Mouse (Mus musculus): ENCODE results near the gene Gm38392. TPM values are rescaled to one million over a fixed set of nuclear protein-coding genes. Genes with fewer than 3 reads are reported as not detected.
"Not testable (repeated sequence)": the region's sequence is repeated elsewhere in the genome, so short reads cannot be mapped to it uniquely, and the experiment has no call there.

The Gm38392 gene
- polyA plus RNA-seq, 1 experiment from 2014 or later, result 0.16 TPM

DNA sequence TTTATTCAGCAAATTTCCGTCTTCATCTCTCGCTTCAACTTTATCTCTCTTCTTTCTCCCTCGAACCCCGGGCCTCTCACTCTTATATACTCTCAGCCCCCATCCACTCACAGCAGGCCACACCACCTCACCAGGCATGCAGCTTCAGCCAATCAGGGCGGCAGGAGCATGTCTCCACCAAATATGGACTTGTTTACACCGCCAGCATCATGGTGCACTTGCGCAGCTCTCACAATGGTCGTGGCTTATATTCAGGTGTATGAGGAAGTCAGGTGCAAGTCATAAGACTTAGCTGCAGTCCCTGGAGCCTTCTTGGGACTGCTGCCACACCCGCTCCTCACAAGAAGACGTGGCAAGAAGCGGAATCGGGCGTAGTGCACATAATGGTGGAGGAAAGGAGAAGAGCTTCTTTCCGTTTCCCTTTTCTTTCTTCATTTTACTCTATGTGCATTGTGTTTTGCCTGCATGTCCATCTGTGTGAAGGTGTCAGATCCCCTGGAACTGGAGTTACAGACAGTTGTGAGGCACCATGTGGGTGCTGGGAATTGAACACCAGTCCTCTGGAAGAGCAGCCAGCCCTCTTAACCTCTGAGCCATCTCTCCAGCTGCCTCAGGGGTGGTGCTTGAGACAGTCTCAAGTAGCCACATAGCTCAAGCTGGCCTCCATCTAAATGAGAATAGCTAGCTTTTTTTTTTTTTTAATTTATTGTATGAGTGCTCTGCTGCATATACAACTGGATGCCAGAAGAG, 2.0 kb downstream of the Gm38392 start:
- not testable (repeated sequence) for H3K36me3 ChIP-seq (ENCODE audit: control insufficient read depth, insufficient read depth, low read length); H3K9ac ChIP-seq (ENCODE audit: low read length); H3K4me2 ChIP-seq (ENCODE audit: low read depth, low read length, severe bottlenecking); H3K9me3 ChIP-seq (ENCODE audit: control insufficient read depth, low read length); H3K27ac ChIP-seq (ENCODE audit: low read depth, low read length); ATAC-seq (replicated peaks; ENCODE audit: low FRiP score); H3K4me1 ChIP-seq (replicated peaks; ENCODE audit: control insufficient read depth, insufficient read depth, low read length); H3K27me3 ChIP-seq (ENCODE audit: control insufficient read depth, insufficient read depth, low read length); DNase-seq (ENCODE audit: low spot score); H3K4me3 ChIP-seq (ENCODE audit: low read depth, low read length)
- WGBS, result 95% methylated on average over 14 of the region's 14 CpGs

DNA sequence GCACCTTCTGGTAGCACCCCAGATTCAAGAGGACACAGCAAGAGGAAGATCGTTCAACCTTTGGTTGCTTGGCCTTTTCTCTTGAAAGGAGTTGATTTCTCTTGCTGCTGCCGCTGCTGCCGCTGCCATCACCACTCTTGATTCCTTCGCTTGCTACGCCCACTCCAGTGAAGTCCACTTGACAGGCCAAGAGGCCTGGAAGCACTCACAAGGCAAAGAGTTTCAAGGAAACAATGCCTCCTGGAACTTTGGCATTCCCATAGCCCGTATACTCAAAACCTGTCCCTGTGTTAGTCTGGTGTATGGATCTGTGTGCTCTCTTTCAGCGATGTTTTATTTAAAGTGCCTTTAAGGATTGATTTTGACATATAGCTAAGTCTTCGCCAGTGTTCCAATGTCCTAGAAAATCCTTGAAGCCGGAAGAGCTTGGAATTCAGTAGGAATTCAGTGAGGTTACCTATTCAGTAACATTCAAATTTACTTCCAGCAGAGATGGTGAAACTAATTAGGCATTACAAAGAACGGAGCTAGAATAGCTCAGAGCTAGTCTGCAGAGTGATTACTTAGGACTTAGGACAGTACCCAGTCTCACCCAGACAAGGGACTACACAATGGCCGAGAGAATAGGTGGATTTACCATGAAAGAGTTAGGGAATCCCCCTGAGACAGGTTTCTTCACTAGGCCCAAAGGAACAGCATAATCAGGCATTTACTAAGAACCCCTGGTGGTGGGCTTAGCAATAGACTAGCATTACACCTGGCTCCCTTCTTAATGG, 5.7 kb downstream of the Gm38392 start:
- not testable (repeated sequence) for DNase-seq (ENCODE audit: low spot score); H3K4me3 ChIP-seq (ENCODE audit: low read depth, low read length); H3K9ac ChIP-seq (ENCODE audit: low read length); ATAC-seq (replicated peaks; ENCODE audit: low FRiP score); H3K27me3 ChIP-seq (ENCODE audit: control insufficient read depth, insufficient read depth, low read length); H3K4me2 ChIP-seq (ENCODE audit: low read depth, low read length, severe bottlenecking); H3K27ac ChIP-seq (ENCODE audit: low read depth, low read length); H3K4me1 ChIP-seq (replicated peaks; ENCODE audit: control insufficient read depth, insufficient read depth, low read length); H3K36me3 ChIP-seq (ENCODE audit: control insufficient read depth, insufficient read depth, low read length); H3K9me3 ChIP-seq (ENCODE audit: control insufficient read depth, low read length)
- 56% methylated on average over 11 of the region's 11 CpGs for WGBS

DNA sequence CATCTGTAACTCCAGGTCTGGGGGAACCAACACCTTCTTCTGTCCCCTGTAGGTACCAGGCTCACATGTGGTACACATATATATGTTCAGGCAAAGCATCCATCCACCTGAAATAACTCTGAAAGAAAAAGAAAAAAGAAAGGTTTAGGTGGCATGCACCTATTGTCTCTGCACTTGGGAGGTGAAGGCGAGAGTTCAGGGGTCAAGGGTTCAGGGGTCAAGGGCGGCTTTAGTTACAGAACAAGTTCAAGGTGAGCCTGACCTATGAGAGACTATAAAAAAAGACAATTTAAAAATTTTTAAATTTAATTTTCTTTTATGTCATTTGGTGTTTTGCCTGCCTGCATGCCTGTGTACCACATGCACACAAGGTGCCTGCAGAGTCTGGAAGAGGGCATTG, 7.0 kb downstream of the Gm38392 start:
- 84% methylated on average over 2 of the region's 2 CpGs for WGBS
- Histone ChIP-seq H3K9me3 (ENCODE audit: control insufficient read depth, low read length) (no peaks in the 10 kb centered on the region), H3K4me2 (ENCODE audit: low read depth, low read length, severe bottlenecking) (no peak overlapping the region)

DNA sequence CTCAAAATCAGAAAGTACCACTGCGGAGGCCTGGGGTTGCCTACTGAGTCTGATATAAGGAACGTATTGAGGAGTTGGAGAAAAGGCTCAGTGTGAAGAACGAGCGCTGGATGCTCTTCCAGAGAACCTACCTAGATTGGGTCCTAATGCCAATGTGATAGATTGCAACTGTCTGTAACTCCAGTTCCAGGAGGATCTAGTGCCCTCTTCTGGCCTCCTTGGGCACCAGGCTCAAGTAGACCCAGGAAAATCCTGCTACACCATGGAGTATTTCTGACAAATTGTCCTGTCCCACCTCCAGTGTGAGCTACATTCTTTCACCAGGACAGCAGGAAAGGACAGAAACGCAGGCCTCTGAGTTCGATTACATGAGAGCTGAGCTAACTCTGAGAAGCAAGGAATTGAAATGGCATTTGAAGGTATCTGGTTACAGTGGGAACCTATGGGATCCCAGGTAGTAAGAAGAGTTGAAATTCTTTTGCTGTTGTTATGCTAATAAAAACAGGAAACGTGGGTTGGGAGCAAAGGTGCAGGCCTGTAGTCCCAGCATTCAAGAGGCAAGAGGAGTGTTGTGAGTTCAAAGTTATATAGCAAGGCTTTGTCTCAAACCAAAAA, 10.4 kb downstream of the Gm38392 start:
- no peaks in the 10 kb centered on the region for H3K4me1 ChIP-seq (replicated peaks; ENCODE audit: control insufficient read depth, insufficient read depth, low read length)
- H3K36me3 ChIP-seq (ENCODE audit: control insufficient read depth, insufficient read depth, low read length), result no peaks in the 10 kb centered on the region
- DNase-seq (ENCODE audit: low spot score) (no peak), ATAC-seq (replicated peaks; ENCODE audit: low FRiP score) (no peak)
- H3K4me3 ChIP-seq (ENCODE audit: low read depth, low read length), result no peak overlapping the region
- H3K4me2 ChIP-seq (ENCODE audit: low read depth, low read length, severe bottlenecking), result no peak overlapping the region
- H3K27me3 ChIP-seq (ENCODE audit: control insufficient read depth, insufficient read depth, low read length), result no peaks in the 10 kb centered on the region
- no peaks in the 10 kb centered on the region for H3K9me3 ChIP-seq (ENCODE audit: control insufficient read depth, low read length)
- H3K27ac ChIP-seq (ENCODE audit: low read depth, low read length), result no peak overlapping the region
- WGBS, result 53% methylated on average over 7 of the region's 7 CpGs
- H3K9ac ChIP-seq (ENCODE audit: low read length), result no peak overlapping the region

More for the DNA sequence above, 7.0 kb downstream of the Gm38392 start:
- Histone ChIP-seq H3K9ac (ENCODE audit: low read length) (no peak overlapping the region), H3K27ac (ENCODE audit: low read depth, low read length) (no peak overlapping the region), H3K27me3 (ENCODE audit: control insufficient read depth, insufficient read depth, low read length) (no peaks in the 10 kb centered on the region), H3K4me1 (replicated peaks; ENCODE audit: control insufficient read depth, insufficient read depth, low read length) (no peaks in the 10 kb centered on the region), H3K36me3 (ENCODE audit: control insufficient read depth, insufficient read depth, low read length) (no peaks in the 10 kb centered on the region), H3K4me3 (ENCODE audit: low read depth, low read length) (no peak overlapping the region)
- DNase-seq (ENCODE audit: low spot score) (no peak), ATAC-seq (replicated peaks; ENCODE audit: low FRiP score) (no peak)

DNA sequence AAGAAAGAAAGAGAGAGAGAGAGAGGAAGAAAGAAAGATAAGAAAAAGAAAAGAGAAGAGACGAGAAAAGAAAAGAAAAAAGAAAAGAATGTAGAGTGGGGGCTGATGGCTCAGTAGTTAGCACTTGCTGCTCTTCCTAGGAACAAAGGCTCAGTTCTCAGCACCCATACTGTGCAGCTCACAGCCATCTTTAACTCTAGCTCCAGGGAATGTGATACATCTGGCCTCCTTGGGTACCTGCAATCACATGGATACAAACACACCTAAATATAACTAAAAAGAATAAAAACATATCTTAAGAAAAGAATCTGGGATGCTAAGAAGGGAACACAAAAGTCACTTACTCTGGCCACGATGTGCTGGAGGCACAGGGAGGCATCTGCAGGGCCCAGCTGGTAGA, 10.9 kb downstream of the Gm38392 start:
- Histone ChIP-seq H3K4me3 (ENCODE audit: low read depth, low read length) (no peak overlapping the region), H3K4me2 (ENCODE audit: low read depth, low read length, severe bottlenecking) (no peak overlapping the region), H3K9me3 (ENCODE audit: control insufficient read depth, low read length) (no peaks in the 10 kb centered on the region), H3K27me3 (ENCODE audit: control insufficient read depth, insufficient read depth, low read length) (no peaks in the 10 kb centered on the region), H3K27ac (ENCODE audit: low read depth, low read length) (no peak overlapping the region), H3K4me1 (replicated peaks; ENCODE audit: control insufficient read depth, insufficient read depth, low read length) (no peaks in the 10 kb centered on the region), H3K36me3 (ENCODE audit: control insufficient read depth, insufficient read depth, low read length) (no peaks in the 10 kb centered on the region), H3K9ac (ENCODE audit: low read length) (no peak overlapping the region)
- DNase-seq (ENCODE audit: low spot score), result no peak
- 85% methylated on average over 2 of the region's 2 CpGs for WGBS
- ATAC-seq (replicated peaks; ENCODE audit: low FRiP score), result no peak

DNA sequence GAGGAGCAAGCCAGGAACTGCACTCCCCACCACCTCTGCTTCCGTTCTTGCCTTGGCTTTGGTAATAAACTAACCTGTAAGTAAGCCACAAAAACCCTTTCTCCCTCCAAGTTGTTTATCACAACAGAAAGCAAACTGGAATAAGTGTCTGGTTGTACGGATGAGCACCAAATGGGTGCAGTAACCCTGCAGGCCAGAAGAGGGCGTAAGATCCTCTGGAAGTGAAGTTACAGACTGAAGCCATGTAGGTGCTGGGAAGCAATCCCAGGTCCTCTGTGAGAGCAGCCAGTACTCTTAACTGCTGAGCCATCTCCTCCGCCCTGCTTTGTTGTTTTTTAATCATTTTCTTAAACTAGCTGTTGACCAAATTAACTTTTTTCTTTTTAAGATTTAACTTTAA, 13.0 kb downstream of the Gm38392 start:
- Histone ChIP-seq H3K4me1 (replicated peaks; ENCODE audit: control insufficient read depth, insufficient read depth, low read length) (no peaks in the 10 kb centered on the region), H3K27ac (ENCODE audit: low read depth, low read length) (no peak overlapping the region), H3K4me2 (ENCODE audit: low read depth, low read length, severe bottlenecking) (no peak overlapping the region), H3K4me3 (ENCODE audit: low read depth, low read length) (no peak overlapping the region), H3K36me3 (ENCODE audit: control insufficient read depth, insufficient read depth, low read length) (no peaks in the 10 kb centered on the region), H3K9me3 (ENCODE audit: control insufficient read depth, low read length) (no peaks in the 10 kb centered on the region), H3K27me3 (ENCODE audit: control insufficient read depth, insufficient read depth, low read length) (no peaks in the 10 kb centered on the region), H3K9ac (ENCODE audit: low read length) (no peak overlapping the region)
- DNase-seq (ENCODE audit: low spot score) (no peak), ATAC-seq (replicated peaks; ENCODE audit: low FRiP score) (no peak)
- WGBS, result 92% methylated on average over 4 of the region's 4 CpGs

DNA sequence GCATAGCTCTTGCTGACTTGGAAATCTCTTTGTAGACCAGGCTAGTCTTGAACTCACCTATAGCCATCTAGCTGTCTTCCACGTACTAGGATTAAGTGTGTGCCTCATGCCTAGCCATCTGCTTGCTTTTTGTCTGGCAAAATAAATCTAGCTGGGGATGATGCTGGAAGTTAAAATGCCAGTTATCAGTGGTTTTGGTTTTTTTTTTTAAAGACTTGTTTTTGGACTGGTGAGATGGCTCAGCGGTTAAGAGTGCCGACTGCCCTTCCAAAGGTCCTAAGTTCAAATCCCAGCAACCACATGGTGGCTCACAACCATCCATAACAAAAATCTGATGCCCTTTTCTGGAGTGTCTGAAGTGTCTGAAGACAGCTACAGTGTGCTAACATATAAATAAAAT, 15.2 kb downstream of the Gm38392 start:
- H3K4me2 ChIP-seq (ENCODE audit: low read depth, low read length, severe bottlenecking), result no peak overlapping the region
- no peaks in the 10 kb centered on the region for H3K4me1 ChIP-seq (replicated peaks; ENCODE audit: control insufficient read depth, insufficient read depth, low read length)
- no peak overlapping the region for H3K27ac ChIP-seq (ENCODE audit: low read depth, low read length)
- no peak overlapping the region for H3K9ac ChIP-seq (ENCODE audit: low read length)
- no peak overlapping the region for H3K4me3 ChIP-seq (ENCODE audit: low read depth, low read length)
- H3K27me3 ChIP-seq (ENCODE audit: control insufficient read depth, insufficient read depth, low read length), result no peaks in the 10 kb centered on the region
- H3K9me3 ChIP-seq (ENCODE audit: control insufficient read depth, low read length), result no peaks in the 10 kb centered on the region
- no peak for DNase-seq (ENCODE audit: low spot score)
- ATAC-seq (replicated peaks; ENCODE audit: low FRiP score), result no peak
- H3K36me3 ChIP-seq (ENCODE audit: control insufficient read depth, insufficient read depth, low read length), result no peaks in the 10 kb centered on the region
- 93% methylated on average over 3 of the region's 3 CpGs for WGBS

DNA sequence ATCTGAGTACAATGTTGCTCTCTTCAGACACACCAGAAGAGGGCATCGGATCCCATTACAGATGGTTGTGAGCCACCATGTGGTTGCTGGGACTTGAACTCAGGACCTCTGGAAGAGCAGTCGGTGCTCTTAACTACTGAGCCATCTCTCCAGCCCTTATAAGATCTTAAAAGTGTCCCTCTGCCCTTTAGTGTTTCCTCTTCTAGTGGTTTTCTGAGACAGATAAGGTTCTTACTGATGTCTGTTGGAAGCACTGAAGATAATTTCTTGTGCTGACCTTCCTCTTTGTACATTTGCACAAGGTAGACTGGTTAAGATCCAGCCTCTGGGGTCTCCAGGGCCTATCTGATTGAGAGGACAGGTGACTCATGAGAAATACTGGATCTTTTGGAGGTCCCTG, 15.7 kb downstream of the Gm38392 start:
- H3K4me1 ChIP-seq (replicated peaks; ENCODE audit: control insufficient read depth, insufficient read depth, low read length); DNase-seq (ENCODE audit: low spot score); H3K4me3 ChIP-seq (ENCODE audit: low read depth, low read length); H3K27me3 ChIP-seq (ENCODE audit: control insufficient read depth, insufficient read depth, low read length); H3K9me3 ChIP-seq (ENCODE audit: control insufficient read depth, low read length); H3K27ac ChIP-seq (ENCODE audit: low read depth, low read length); H3K4me2 ChIP-seq (ENCODE audit: low read depth, low read length, severe bottlenecking); H3K36me3 ChIP-seq (ENCODE audit: control insufficient read depth, insufficient read depth, low read length); H3K9ac ChIP-seq (ENCODE audit: low read length); ATAC-seq (replicated peaks; ENCODE audit: low FRiP score): not testable (repeated sequence)
- 94% methylated on average over 2 of the region's 2 CpGs for WGBS

Data from forebrain, embryonic 11.5 days (tissue).